Mouse (Mus musculus): ENCODE results near the gene 4933402D24Rik. TPM values are rescaled to one million over a fixed set of nuclear protein-coding genes. Genes with fewer than 3 reads are reported as not detected.

Gene 4933402D24Rik
- not detected for polyA plus RNA-seq (2014; fragmentation: Illumina TruSeq; extraction: RNeasy Lipid Tissue Mini Kit (QIAGEN cat#74804))

GRCm38 (mm10) chr1:63769167-63769566 is at the start of gene 4933402D24Rik:
Gene 4933402D24Rik (minus strand): TSS chr1:63769267.

GRCm38 (mm10) chr1:63730240-63730771 is 38.8 kb downstream of the 4933402D24Rik start, which contains the start of the genes Mdh1b and Fastkd2:
Gene Mdh1b (minus strand): TSS chr1:63730318.
Gene Fastkd2 (plus strand): TSS chr1:63730614.

Other genes with a start within 250 kb of the 4933402D24Rik start
- not detected for gene Gm39653, start 153.3 kb downstream of the 4933402D24Rik start, polyA plus RNA-seq (2014; fragmentation: Illumina TruSeq; extraction: RNeasy Lipid Tissue Mini Kit (QIAGEN cat#74804))
- gene Dytn, start 82.3 kb downstream of the 4933402D24Rik start, polyA plus RNA-seq (2014; fragmentation: Illumina TruSeq; extraction: RNeasy Lipid Tissue Mini Kit (QIAGEN cat#74804)): not detected
- gene Mdh1b, start 38.9 kb downstream of the 4933402D24Rik start, polyA plus RNA-seq (2014; fragmentation: Illumina TruSeq; extraction: RNeasy Lipid Tissue Mini Kit (QIAGEN cat#74804)): 5.5 TPM
- gene Fastkd2, start 38.7 kb downstream of the 4933402D24Rik start, polyA plus RNA-seq (2014; fragmentation: Illumina TruSeq; extraction: RNeasy Lipid Tissue Mini Kit (QIAGEN cat#74804)): 64.0 TPM

Measured in ovary, adult 10 weeks (tissue).